Mouse (Mus musculus): Measurements from ENCODE around the gene Egr2. TPM values are rescaled to one million over a fixed set of nuclear protein-coding genes. Genes with fewer than 3 reads are reported as not detected.

Egr2 gene
- polyA plus RNA-seq, 1 experiment: 79.2 TPM

- H3K27ac ChIP-seq (ENCODE audit: control insufficient read depth, insufficient read depth, low read length): no peak overlapping the region
- TF ChIP-seq CTCF (IDR thresholded peaks at IDR 0.05; ENCODE audit: borderline replicate concordance, control insufficient read depth, extremely low read depth, insufficient read depth, low read length, poor library complexity): no peak
- TF ChIP-seq POLR2A (IDR thresholded peaks at IDR 0.05; ENCODE audit: control insufficient read depth, extremely low read depth, insufficient read depth, low read length, poor library complexity): no peak
- H3K27me3 ChIP-seq (ENCODE audit: control insufficient read depth, insufficient read depth, low read length): no peaks in the 10 kb centered on the region
- 86% methylated on average over 7 of the region's 7 CpGs for WGBS
- 0 out of 2 replicates have a peak, but pooled peaks cover 2% of the 10 kb centered on the region for H3K4me1 ChIP-seq (replicated peaks; ENCODE audit: control insufficient read depth, insufficient read depth, low read length)
- H3K4me3 ChIP-seq (ENCODE audit: control insufficient read depth, insufficient read depth, low read length): no peak overlapping the region
- no peak for DNase-seq
- H3K36me3 ChIP-seq (ENCODE audit: control insufficient read depth, insufficient read depth, low read length): no peaks in the 10 kb centered on the region
Measured at GRCm38 (mm10) chr10:67512871-67513270, 22.4 kb upstream of the Egr2 start.

GRCm38 (mm10) chr10:67518733-67519132, 16.5 kb upstream of the Egr2 start:
- 89% methylated on average over 3 of the region's 3 CpGs for WGBS

GRCm38 (mm10) chr10:67524130-67524529, 11.1 kb upstream of the Egr2 start:
- H3K4me3 ChIP-seq (ENCODE audit: control insufficient read depth, insufficient read depth, low read length): no peak overlapping the region
- no peaks in the 10 kb centered on the region for H3K27me3 ChIP-seq (ENCODE audit: control insufficient read depth, insufficient read depth, low read length)
- no peak for DNase-seq
- H3K4me1 ChIP-seq (replicated peaks; ENCODE audit: control insufficient read depth, insufficient read depth, low read length): no peaks in the 10 kb centered on the region
- TF ChIP-seq CTCF (IDR thresholded peaks at IDR 0.05; ENCODE audit: borderline replicate concordance, control insufficient read depth, extremely low read depth, insufficient read depth, low read length, poor library complexity): no peak
- TF ChIP-seq POLR2A (IDR thresholded peaks at IDR 0.05; ENCODE audit: control insufficient read depth, extremely low read depth, insufficient read depth, low read length, poor library complexity): no peak
- 98% methylated on average over 3 of the region's 3 CpGs for WGBS
- H3K27ac ChIP-seq (ENCODE audit: control insufficient read depth, insufficient read depth, low read length): no peak overlapping the region
- H3K36me3 ChIP-seq (ENCODE audit: control insufficient read depth, insufficient read depth, low read length): no peaks in the 10 kb centered on the region

More at GRCm38 (mm10) chr10:67518733-67519132, 16.5 kb upstream of the Egr2 start:
- H3K4me1 ChIP-seq (replicated peaks; ENCODE audit: control insufficient read depth, insufficient read depth, low read length): no peaks in the 10 kb centered on the region
- DNase-seq: no peak
- no peaks in the 10 kb centered on the region for H3K36me3 ChIP-seq (ENCODE audit: control insufficient read depth, insufficient read depth, low read length)
- no peak overlapping the region for H3K27ac ChIP-seq (ENCODE audit: control insufficient read depth, insufficient read depth, low read length)
- no peak overlapping the region for H3K4me3 ChIP-seq (ENCODE audit: control insufficient read depth, insufficient read depth, low read length)
- H3K27me3 ChIP-seq (ENCODE audit: control insufficient read depth, insufficient read depth, low read length): no peaks in the 10 kb centered on the region
- no peak for TF ChIP-seq POLR2A (IDR thresholded peaks at IDR 0.05; ENCODE audit: control insufficient read depth, extremely low read depth, insufficient read depth, low read length, poor library complexity)
- no peak for TF ChIP-seq CTCF (IDR thresholded peaks at IDR 0.05; ENCODE audit: borderline replicate concordance, control insufficient read depth, extremely low read depth, insufficient read depth, low read length, poor library complexity)

- WGBS: 96% methylated on average over 7 of the region's 7 CpGs
- Histone ChIP-seq H3K36me3 (ENCODE audit: control insufficient read depth, insufficient read depth, low read length) (no peaks in the 10 kb centered on the region), H3K27ac (ENCODE audit: control insufficient read depth, insufficient read depth, low read length) (no peak overlapping the region), H3K27me3 (ENCODE audit: control insufficient read depth, insufficient read depth, low read length) (no peaks in the 10 kb centered on the region), H3K4me1 (replicated peaks; ENCODE audit: control insufficient read depth, insufficient read depth, low read length) (no peaks in the 10 kb centered on the region), H3K4me3 (ENCODE audit: control insufficient read depth, insufficient read depth, low read length) (no peak overlapping the region)
- no peak for DNase-seq
- no peak for TF ChIP-seq POLR2A (IDR thresholded peaks at IDR 0.05; ENCODE audit: control insufficient read depth, extremely low read depth, insufficient read depth, low read length, poor library complexity)
- no peak for TF ChIP-seq CTCF (IDR thresholded peaks at IDR 0.05; ENCODE audit: borderline replicate concordance, control insufficient read depth, extremely low read depth, insufficient read depth, low read length, poor library complexity)
Measured at GRCm38 (mm10) chr10:67524694-67525093, 10.6 kb upstream of the Egr2 start.

- WGBS: 95% methylated on average over 9 of the region's 9 CpGs
- Histone ChIP-seq H3K27ac (ENCODE audit: control insufficient read depth, insufficient read depth, low read length) (no peak overlapping the region), H3K4me1 (replicated peaks; ENCODE audit: control insufficient read depth, insufficient read depth, low read length) (no peaks in the 10 kb centered on the region), H3K27me3 (ENCODE audit: control insufficient read depth, insufficient read depth, low read length) (no peaks in the 10 kb centered on the region), H3K4me3 (ENCODE audit: control insufficient read depth, insufficient read depth, low read length) (no peak overlapping the region), H3K36me3 (ENCODE audit: control insufficient read depth, insufficient read depth, low read length) (no peaks in the 10 kb centered on the region)
- DNase-seq: no peak
- TF ChIP-seq CTCF (IDR thresholded peaks at IDR 0.05; ENCODE audit: borderline replicate concordance, control insufficient read depth, extremely low read depth, insufficient read depth, low read length, poor library complexity) (no peak), POLR2A (IDR thresholded peaks at IDR 0.05; ENCODE audit: control insufficient read depth, extremely low read depth, insufficient read depth, low read length, poor library complexity) (no peak)
Measured at GRCm38 (mm10) chr10:67526435-67526834, 8.8 kb upstream of the Egr2 start.

- no peak overlapping the region for H3K27ac ChIP-seq (ENCODE audit: control insufficient read depth, insufficient read depth, low read length)
- peaks cover 5% of the 10 kb centered on the region for H3K27me3 ChIP-seq (ENCODE audit: control insufficient read depth, insufficient read depth, low read length)
- TF ChIP-seq CTCF (IDR thresholded peaks at IDR 0.05; ENCODE audit: borderline replicate concordance, control insufficient read depth, extremely low read depth, insufficient read depth, low read length, poor library complexity) (no peak), POLR2A (IDR thresholded peaks at IDR 0.05; ENCODE audit: control insufficient read depth, extremely low read depth, insufficient read depth, low read length, poor library complexity) (no peak)
- no peak for DNase-seq
- no peak overlapping the region for H3K4me3 ChIP-seq (ENCODE audit: control insufficient read depth, insufficient read depth, low read length)
- no peaks in the 10 kb centered on the region for H3K36me3 ChIP-seq (ENCODE audit: control insufficient read depth, insufficient read depth, low read length)
- no peaks in the 10 kb centered on the region for H3K4me1 ChIP-seq (replicated peaks; ENCODE audit: control insufficient read depth, insufficient read depth, low read length)
- 74% methylated on average over 4 of the region's 4 CpGs for WGBS
Measured at GRCm38 (mm10) chr10:67529769-67530168, 5.5 kb upstream of the Egr2 start.

GRCm38 (mm10) chr10:67535972-67536371, 697 bp downstream of the Egr2 start:
- under 1% methylated on average over 35 of the region's 35 CpGs for WGBS
- Histone ChIP-seq H3K36me3 (ENCODE audit: control insufficient read depth, insufficient read depth, low read length) (no peaks in the 10 kb centered on the region), H3K27me3 (ENCODE audit: control insufficient read depth, insufficient read depth, low read length) (peaks cover 14% of the 10 kb centered on the region), H3K4me1 (replicated peaks; ENCODE audit: control insufficient read depth, insufficient read depth, low read length) (peaks cover 26% of the 10 kb centered on the region), H3K4me3 (ENCODE audit: control insufficient read depth, insufficient read depth, low read length) (peak overlapping the region; percentile 56), H3K27ac (ENCODE audit: control insufficient read depth, insufficient read depth, low read length) (peak overlapping the region; percentile 73; the same call in 1 of the 2 replicates)
- TF ChIP-seq CTCF (IDR thresholded peaks at IDR 0.05; ENCODE audit: borderline replicate concordance, control insufficient read depth, extremely low read depth, insufficient read depth, low read length, poor library complexity): peak; percentile 99
- no peak for TF ChIP-seq POLR2A (IDR thresholded peaks at IDR 0.05; ENCODE audit: control insufficient read depth, extremely low read depth, insufficient read depth, low read length, poor library complexity)
- peak; percentile 77 for DNase-seq

Data from thymus, adult 2 months (tissue).